Mouse (Mus musculus) layer of hippocampus, postnatal 36 days (tissue): ENCODE measurements at regions not wholly inside any gene's neighbourhood (a gene's known extent, or its start where the extent isn't known, plus 50 kb on each side); places are given as distances from the start of the nearest gene placed in this dataset.

Experiments
- DNase-seq, 2 experiments: peaks; one replicate each; pipeline ENCODE4 v3.0.0; 2022

- DNase-seq: no peak
These were observed 388.1 kb upstream of the Dynlrb2 start for GRCm38 (mm10) chr8:116116625-116117024.

GRCm38 (mm10) chr8:116115811-116116372, 388.9 kb upstream of the Dynlrb2 start:
- peak; percentile 54 to 58 for DNase-seq

GRCm38 (mm10) chr8:116114978-116115377, 389.8 kb upstream of the Dynlrb2 start:
- no peak for DNase-seq

GRCm38 (mm10) chr8:116114502-116114901, 390.3 kb upstream of the Dynlrb2 start:
- DNase-seq: no peak

GRCm38 (mm10) chr8:116111168-116111567, 393.6 kb upstream of the Dynlrb2 start:
- DNase-seq: peak; percentile 13 to 19

GRCm38 (mm10) chr8:116096666-116097065, 389.1 kb upstream of the Maf start:
- no peak for DNase-seq

GRCm38 (mm10) chr8:116083156-116083555, 375.6 kb upstream of the Maf start:
- DNase-seq: no peak

GRCm38 (mm10) chr8:116078849-116079407, 371.3 kb upstream of the Maf start:
- no peak for DNase-seq

GRCm38 (mm10) chr8:116071497-116071896, 363.9 kb upstream of the Maf start:
- DNase-seq: no peak

- DNase-seq: no peak
These were observed 361.9 kb upstream of the Maf start for GRCm38 (mm10) chr8:116069538-116069937.

GRCm38 (mm10) chr8:116067978-116068375, 360.4 kb upstream of the Maf start:
- no peak for DNase-seq

GRCm38 (mm10) chr8:116067182-116067977, 359.8 kb upstream of the Maf start:
- DNase-seq: no peak

GRCm38 (mm10) chr8:116065871-116066270, 358.3 kb upstream of the Maf start:
- no peak for DNase-seq

- peak in 1 of 2 experiments; percentile 9 for DNase-seq
These were observed 357.7 kb upstream of the Maf start for GRCm38 (mm10) chr8:116065327-116065726.

GRCm38 (mm10) chr8:116064562-116064961, 357.0 kb upstream of the Maf start:
- DNase-seq: no peak

- DNase-seq: no peak
These were observed 355.9 kb upstream of the Maf start for GRCm38 (mm10) chr8:116063541-116063940.

GRCm38 (mm10) chr8:116053483-116053882, 345.9 kb upstream of the Maf start:
- DNase-seq: peak; percentile 12 to 18

- DNase-seq: no peak
These were observed 345.4 kb upstream of the Maf start for GRCm38 (mm10) chr8:116053043-116053442.

GRCm38 (mm10) chr8:116048480-116048879, 340.9 kb upstream of the Maf start:
- no peak for DNase-seq

- no peak for DNase-seq
These were observed 339.3 kb upstream of the Maf start for GRCm38 (mm10) chr8:116046859-116047258.

- DNase-seq: no peak
These were observed 337.9 kb upstream of the Maf start for GRCm38 (mm10) chr8:116045526-116045925.

- no peak for DNase-seq
These were observed 335.8 kb upstream of the Maf start for GRCm38 (mm10) chr8:116043381-116043780.

GRCm38 (mm10) chr8:116030966-116031365, 323.4 kb upstream of the Maf start:
- no peak for DNase-seq

- DNase-seq: no peak
These were observed 317.7 kb upstream of the Maf start for GRCm38 (mm10) chr8:116025321-116025720.
